Mouse (Mus musculus): ENCODE measurements around the gene Cdh13. TPM values are rescaled to one million over a fixed set of nuclear protein-coding genes. Genes with fewer than 3 reads are reported as not detected.

Cdh13 gene
- polyA plus RNA-seq, 1 experiment = 4.5 TPM

GRCm38 (mm10) chr8:119245641-119246040, 962.1 kb downstream of the Cdh13 start:
- no peaks in the 10 kb centered on the region for H3K4me1 ChIP-seq (ENCODE audit: control insufficient read depth, insufficient read depth, low read length)
- H3K36me3 ChIP-seq (ENCODE audit: control insufficient read depth, insufficient read depth, low read length) = no peaks in the 10 kb centered on the region
- no peaks in the 10 kb centered on the region for H3K27me3 ChIP-seq (ENCODE audit: control insufficient read depth, insufficient read depth, low read length)
- H3K27ac ChIP-seq (ENCODE audit: control insufficient read depth, insufficient read depth, low read depth, low read length) = no peak overlapping the region
- TF ChIP-seq POLR2A (IDR thresholded peaks at IDR 0.05; ENCODE audit: control insufficient read depth, low read depth, low read length) (no peak), CTCF (IDR thresholded peaks at IDR 0.05; ENCODE audit: control insufficient read depth, insufficient read depth, insufficient replicate concordance, low read depth, low read length) (no peak)
- H3K4me3 ChIP-seq (ENCODE audit: control insufficient read depth, low read depth, low read length) = no peak overlapping the region

GRCm38 (mm10) chr8:119254358-119254757, 970.8 kb downstream of the Cdh13 start:
- TF ChIP-seq CTCF (IDR thresholded peaks at IDR 0.05; ENCODE audit: control insufficient read depth, insufficient read depth, insufficient replicate concordance, low read depth, low read length) (no peak), POLR2A (IDR thresholded peaks at IDR 0.05; ENCODE audit: control insufficient read depth, low read depth, low read length) (no peak)
- Histone ChIP-seq H3K36me3 (ENCODE audit: control insufficient read depth, insufficient read depth, low read length) (no peaks in the 10 kb centered on the region), H3K4me3 (ENCODE audit: control insufficient read depth, low read depth, low read length) (no peak overlapping the region), H3K4me1 (ENCODE audit: control insufficient read depth, insufficient read depth, low read length) (no peaks in the 10 kb centered on the region), H3K27ac (ENCODE audit: control insufficient read depth, insufficient read depth, low read depth, low read length) (no peak overlapping the region), H3K27me3 (ENCODE audit: control insufficient read depth, insufficient read depth, low read length) (no peaks in the 10 kb centered on the region)

DNA sequence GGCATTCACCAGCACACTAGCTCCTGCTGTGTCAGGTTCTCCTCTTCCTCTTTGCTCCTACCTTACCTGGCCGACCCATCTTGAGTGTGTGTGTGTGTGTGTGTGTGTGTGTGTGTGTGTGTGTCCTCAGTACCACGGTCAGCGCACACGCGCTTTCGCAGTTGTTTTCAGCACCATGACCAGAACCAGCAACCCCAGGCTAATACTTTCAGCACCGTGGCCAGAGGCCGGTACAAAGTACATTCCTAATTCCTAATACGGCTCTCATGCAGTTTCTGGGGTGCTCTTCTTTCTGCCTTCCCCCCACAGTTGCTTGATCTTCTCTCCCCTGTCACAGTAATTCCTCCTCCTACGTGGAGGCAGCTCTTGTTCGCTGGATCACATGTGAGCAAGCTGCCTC, 975.1 kb downstream of the Cdh13 start:
- H3K4me3 ChIP-seq (ENCODE audit: control insufficient read depth, low read depth, low read length) = no peak overlapping the region
- H3K27me3 ChIP-seq (ENCODE audit: control insufficient read depth, insufficient read depth, low read length) = no peaks in the 10 kb centered on the region
- H3K4me1 ChIP-seq (ENCODE audit: control insufficient read depth, insufficient read depth, low read length) = no peaks in the 10 kb centered on the region
- no peaks in the 10 kb centered on the region for H3K36me3 ChIP-seq (ENCODE audit: control insufficient read depth, insufficient read depth, low read length)
- TF ChIP-seq POLR2A (IDR thresholded peaks at IDR 0.05; ENCODE audit: control insufficient read depth, low read depth, low read length) (no peak), CTCF (IDR thresholded peaks at IDR 0.05; ENCODE audit: control insufficient read depth, insufficient read depth, insufficient replicate concordance, low read depth, low read length) (no peak)
- H3K27ac ChIP-seq (ENCODE audit: control insufficient read depth, insufficient read depth, low read depth, low read length) = no peak overlapping the region

DNA sequence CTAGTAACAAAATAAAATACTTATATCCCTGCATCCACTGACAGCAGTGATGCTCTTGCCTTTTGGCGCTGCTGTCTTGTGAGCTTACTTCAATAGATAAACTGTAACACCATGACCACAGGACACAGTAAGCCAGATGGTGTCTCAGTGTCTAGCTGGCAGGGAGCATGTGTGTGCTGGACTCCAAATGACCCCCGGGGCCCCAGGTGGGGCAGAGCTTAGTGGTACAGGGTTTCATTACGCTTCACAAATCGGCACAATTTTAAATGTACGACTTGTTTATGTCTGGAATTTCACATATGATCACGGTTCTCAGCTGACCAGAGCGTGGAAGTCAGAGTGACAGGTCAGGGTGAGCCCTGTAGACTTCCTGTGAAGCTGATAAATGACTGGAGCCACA, 980.2 kb downstream of the Cdh13 start:
- no peak overlapping the region for H3K4me3 ChIP-seq (ENCODE audit: control insufficient read depth, low read depth, low read length)
- TF ChIP-seq CTCF (IDR thresholded peaks at IDR 0.05; ENCODE audit: control insufficient read depth, insufficient read depth, insufficient replicate concordance, low read depth, low read length) (no peak), POLR2A (IDR thresholded peaks at IDR 0.05; ENCODE audit: control insufficient read depth, low read depth, low read length) (no peak)
- H3K27ac ChIP-seq (ENCODE audit: control insufficient read depth, insufficient read depth, low read depth, low read length) = no peak overlapping the region
- peaks cover 2% of the 10 kb centered on the region for H3K4me1 ChIP-seq (ENCODE audit: control insufficient read depth, insufficient read depth, low read length)
- H3K27me3 ChIP-seq (ENCODE audit: control insufficient read depth, insufficient read depth, low read length) = no peaks in the 10 kb centered on the region
- H3K36me3 ChIP-seq (ENCODE audit: control insufficient read depth, insufficient read depth, low read length) = no peaks in the 10 kb centered on the region

- Histone ChIP-seq H3K36me3 (ENCODE audit: control insufficient read depth, insufficient read depth, low read length) (no peaks in the 10 kb centered on the region), H3K4me1 (ENCODE audit: control insufficient read depth, insufficient read depth, low read length) (peaks cover 2% of the 10 kb centered on the region), H3K27me3 (ENCODE audit: control insufficient read depth, insufficient read depth, low read length) (no peaks in the 10 kb centered on the region), H3K4me3 (ENCODE audit: control insufficient read depth, low read depth, low read length) (no peak overlapping the region), H3K27ac (ENCODE audit: control insufficient read depth, insufficient read depth, low read depth, low read length) (no peak overlapping the region)
- TF ChIP-seq CTCF (IDR thresholded peaks at IDR 0.05; ENCODE audit: control insufficient read depth, insufficient read depth, insufficient replicate concordance, low read depth, low read length) = no peak
- TF ChIP-seq POLR2A (IDR thresholded peaks at IDR 0.05; ENCODE audit: control insufficient read depth, low read depth, low read length) = no peak
These were observed 982.8 kb downstream of the Cdh13 start for GRCm38 (mm10) chr8:119266304-119266703.

DNA sequence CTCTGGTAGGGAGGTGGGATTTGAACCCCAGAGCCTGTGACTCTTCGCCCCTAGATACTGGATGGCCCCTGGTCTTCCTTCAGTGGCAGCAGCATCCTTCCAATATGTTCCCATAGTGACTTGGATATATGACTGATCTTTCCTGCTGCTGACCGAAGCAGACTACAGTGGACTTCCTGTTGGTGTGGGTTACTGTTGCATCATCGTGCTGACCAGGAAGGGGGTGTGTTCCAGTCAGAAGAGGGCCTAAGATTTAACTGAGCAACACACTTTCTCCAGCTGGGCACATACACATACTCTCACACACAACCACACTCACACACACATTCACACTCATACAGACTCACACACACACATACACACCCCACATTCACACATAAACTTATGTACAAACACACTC, 986.0 kb downstream of the Cdh13 start:
- peaks cover 2% of the 10 kb centered on the region for H3K4me1 ChIP-seq (ENCODE audit: control insufficient read depth, insufficient read depth, low read length)
- H3K27ac ChIP-seq (ENCODE audit: control insufficient read depth, insufficient read depth, low read depth, low read length) = no peak overlapping the region
- no peak overlapping the region for H3K4me3 ChIP-seq (ENCODE audit: control insufficient read depth, low read depth, low read length)
- TF ChIP-seq CTCF (IDR thresholded peaks at IDR 0.05; ENCODE audit: control insufficient read depth, insufficient read depth, insufficient replicate concordance, low read depth, low read length) (no peak), POLR2A (IDR thresholded peaks at IDR 0.05; ENCODE audit: control insufficient read depth, low read depth, low read length) (no peak)
- H3K27me3 ChIP-seq (ENCODE audit: control insufficient read depth, insufficient read depth, low read length) = no peaks in the 10 kb centered on the region
- H3K36me3 ChIP-seq (ENCODE audit: control insufficient read depth, insufficient read depth, low read length) = no peaks in the 10 kb centered on the region

- TF ChIP-seq CTCF (IDR thresholded peaks at IDR 0.05; ENCODE audit: control insufficient read depth, insufficient read depth, insufficient replicate concordance, low read depth, low read length) = no peak
- no peak for TF ChIP-seq POLR2A (IDR thresholded peaks at IDR 0.05; ENCODE audit: control insufficient read depth, low read depth, low read length)
These were observed 986.8 kb downstream of the Cdh13 start for GRCm38 (mm10) chr8:119270371-119270770.

DNA sequence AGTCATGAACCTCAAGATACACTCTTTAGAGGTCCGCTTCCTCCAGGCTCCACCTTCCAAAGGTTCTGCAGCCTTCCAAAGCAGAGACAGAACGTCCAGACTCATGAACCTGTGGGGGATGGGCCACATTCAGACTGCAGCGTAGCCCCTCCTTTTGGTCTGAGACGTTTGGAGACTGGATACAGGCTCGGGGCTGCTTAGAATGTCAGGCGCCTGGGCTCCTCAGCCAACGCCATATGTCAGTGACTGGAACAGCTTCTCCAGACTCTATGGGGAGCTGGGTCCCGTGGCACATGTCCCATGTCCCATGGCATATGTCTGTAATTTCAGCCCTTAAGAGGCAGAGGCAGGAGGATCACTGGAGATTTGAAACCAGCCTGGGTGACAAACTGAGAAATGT, 989.4 kb downstream of the Cdh13 start:
- no peak for TF ChIP-seq POLR2A (IDR thresholded peaks at IDR 0.05; ENCODE audit: control insufficient read depth, low read depth, low read length)
- no peak for TF ChIP-seq CTCF (IDR thresholded peaks at IDR 0.05; ENCODE audit: control insufficient read depth, insufficient read depth, insufficient replicate concordance, low read depth, low read length)
- H3K4me3 ChIP-seq (ENCODE audit: control insufficient read depth, low read depth, low read length) = no peak overlapping the region
- H3K27me3 ChIP-seq (ENCODE audit: control insufficient read depth, insufficient read depth, low read length) = no peaks in the 10 kb centered on the region
- H3K4me1 ChIP-seq (ENCODE audit: control insufficient read depth, insufficient read depth, low read length) = peaks cover 2% of the 10 kb centered on the region
- H3K27ac ChIP-seq (ENCODE audit: control insufficient read depth, insufficient read depth, low read depth, low read length) = no peak overlapping the region
- no peaks in the 10 kb centered on the region for H3K36me3 ChIP-seq (ENCODE audit: control insufficient read depth, insufficient read depth, low read length)

More at GRCm38 (mm10) chr8:119270371-119270770, 986.8 kb downstream of the Cdh13 start:
- Histone ChIP-seq H3K27ac (ENCODE audit: control insufficient read depth, insufficient read depth, low read depth, low read length) (no peak overlapping the region), H3K4me3 (ENCODE audit: control insufficient read depth, low read depth, low read length) (no peak overlapping the region), H3K4me1 (ENCODE audit: control insufficient read depth, insufficient read depth, low read length) (peaks cover 2% of the 10 kb centered on the region), H3K27me3 (ENCODE audit: control insufficient read depth, insufficient read depth, low read length) (no peaks in the 10 kb centered on the region), H3K36me3 (ENCODE audit: control insufficient read depth, insufficient read depth, low read length) (no peaks in the 10 kb centered on the region)
